Mouse (Mus musculus) lung, postnatal 0 days (tissue): ENCODE data around the gene Gm28051.

Source experiments
- CTCF ChIP-seq: IDR thresholded peaks from 2 replicates; pipeline ENCODE4 v1.5.1; 2016; ENCODE audit warnings: antibody characterized with exemption, mild to moderate bottlenecking
- EP300 ChIP-seq: IDR thresholded peaks from 2 replicates; pipeline ENCODE4 v1.6.1; 2016; ENCODE audit warnings: antibody characterized with exemption, mild to moderate bottlenecking, control low read depth

GRCm38 (mm10) chr12:102674556-102674955, 83.0 kb downstream of the Gm28051 start:
- TF ChIP-seq CTCF (no peak), EP300 (no peak)
